Mouse (Mus musculus): Measurements from ENCODE around the gene Pitpnm3.

- no peak for TF ChIP-seq GATA1 (IDR thresholded peaks at IDR 0.05; ENCODE audit: low read length)
- TF ChIP-seq TAL1 (IDR thresholded peaks at IDR 0.05; ENCODE audit: low read length): no peak
Measured at GRCm38 (mm10) chr11:72130021-72130420, 5.6 kb downstream of the Pitpnm3 start.
